Mouse (Mus musculus): Measurements from ENCODE around the gene Eri3.

DNA sequence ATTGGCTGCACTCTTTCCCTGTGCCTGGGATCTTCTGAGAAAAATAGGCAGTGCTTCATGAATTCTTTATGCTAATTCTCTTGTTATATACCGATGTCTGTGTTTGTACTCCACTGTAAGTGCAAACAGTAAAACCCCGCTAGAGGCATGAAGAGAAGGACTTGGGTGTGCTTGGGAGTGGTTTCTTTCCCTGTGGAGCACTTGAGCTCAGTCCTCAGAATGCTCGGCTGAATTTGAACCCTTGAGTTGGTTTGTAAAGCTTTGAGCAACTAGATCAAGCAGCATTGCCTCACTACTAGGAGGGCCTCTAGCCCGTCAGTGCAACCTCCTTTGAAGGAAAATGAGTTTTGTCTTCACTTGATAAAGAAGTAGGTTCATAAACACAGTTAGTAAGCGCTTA lies 42.0 kb downstream of the Eri3 start:
- TF ChIP-seq POLR2A (IDR thresholded peaks at IDR 0.05; ENCODE audit: insufficient read depth, low read depth, low read length) (no peak), CTCF (IDR thresholded peaks at IDR 0.05; ENCODE audit: insufficient read depth, low read depth, low read length) (no peak)
